Mouse (Mus musculus): Measurements from ENCODE around the gene Ralgps1.

The Ralgps1 gene

DNA sequence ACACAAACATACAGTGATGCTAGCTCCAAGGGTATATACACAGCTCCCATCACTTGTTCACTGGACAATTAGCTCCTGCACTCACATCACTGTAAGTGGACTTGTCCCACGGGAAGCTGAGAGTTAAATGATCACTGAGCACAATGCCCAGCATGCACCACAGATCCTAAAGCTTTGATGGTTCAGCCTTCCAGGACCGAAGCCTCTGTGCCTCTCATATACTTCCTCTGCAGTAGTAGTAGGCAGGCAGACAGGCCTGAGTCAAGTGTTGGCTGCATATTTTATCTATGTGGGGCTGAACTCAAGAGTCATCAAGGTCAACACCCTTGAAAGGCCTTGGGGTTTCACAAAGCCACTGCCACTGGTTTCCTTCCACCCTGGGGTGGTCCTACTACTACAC is 49.6 kb downstream of the Ralgps1 start:
- in situ Hi-C loops (cut with MboI) = no loop called here

GRCm38 (mm10) chr2:33321031-33321430 is 50.3 kb downstream of the Ralgps1 start:
- in situ Hi-C loops (cut with MboI) = no loop called here

DNA sequence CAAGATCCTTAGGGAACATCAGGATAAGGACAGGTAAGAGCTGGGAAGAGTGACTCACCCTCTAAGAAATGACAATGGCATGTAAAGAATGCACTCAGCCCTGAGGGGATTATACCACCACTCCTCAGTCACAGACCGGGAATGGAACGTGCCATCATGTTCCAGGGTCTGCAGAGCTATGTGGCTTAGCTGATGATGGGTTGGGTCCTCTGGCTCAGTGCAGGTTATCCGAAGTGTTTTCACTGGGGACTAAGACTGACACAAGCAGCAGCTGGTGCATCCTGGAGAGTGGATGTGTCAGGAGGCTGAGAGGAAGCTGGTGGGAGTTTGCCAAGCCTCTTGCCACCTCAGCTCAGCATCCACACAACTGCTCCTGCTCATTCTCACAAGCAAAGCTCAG is 50.7 kb downstream of the Ralgps1 start:
- in situ Hi-C loops (cut with MboI) = no loop called here

DNA sequence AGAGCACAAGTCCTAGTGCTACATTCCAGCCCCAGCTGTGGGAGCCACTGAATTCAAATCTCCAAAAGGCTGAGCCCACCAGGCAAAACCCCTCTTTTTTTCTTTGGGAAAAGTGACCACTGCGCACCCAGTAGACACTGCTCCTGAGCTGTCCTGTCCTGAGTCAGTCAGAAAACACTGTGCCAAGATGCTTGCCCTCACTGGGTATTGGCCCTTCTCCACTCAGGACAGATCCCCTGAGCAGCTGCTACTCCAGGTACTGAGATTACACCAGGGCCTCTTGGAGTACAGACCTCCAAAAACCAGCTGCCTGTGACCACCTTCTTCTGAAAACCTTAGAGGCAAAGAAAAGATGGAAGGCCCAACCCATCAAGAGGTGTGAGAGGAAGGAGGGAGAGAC is 51.4 kb downstream of the Ralgps1 start:
- in situ Hi-C loops (cut with MboI) = no loop called here

GRCm38 (mm10) chr2:33319455-33319854 is 51.8 kb downstream of the Ralgps1 start:
- in situ Hi-C loops (cut with MboI) = no loop called here

- in situ Hi-C loops (cut with MboI) = no loop called here
Observed at GRCm38 (mm10) chr2:33318491-33318964, 52.8 kb downstream of the Ralgps1 start.

DNA sequence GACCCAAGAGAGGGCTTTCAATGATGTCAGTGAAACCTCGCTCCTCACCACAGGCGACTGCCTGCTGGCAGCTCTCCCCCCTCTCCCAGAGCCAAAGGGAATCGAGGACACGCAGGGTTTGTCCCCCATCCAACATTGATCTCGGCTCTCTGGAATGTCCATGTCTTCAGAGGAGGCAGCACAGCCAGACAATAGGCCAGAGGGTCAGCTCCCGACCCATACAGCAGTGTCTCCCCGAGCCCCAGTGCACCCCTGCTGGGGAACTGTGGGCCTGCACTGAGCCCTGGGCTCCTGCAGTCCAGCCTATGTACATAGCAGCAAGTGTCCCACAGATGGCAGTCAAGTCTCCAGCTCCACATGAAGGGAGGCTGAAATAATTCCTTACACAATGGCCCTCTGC is 54.8 kb downstream of the Ralgps1 start:
- in situ Hi-C loops (cut with MboI) = no loop called here

DNA sequence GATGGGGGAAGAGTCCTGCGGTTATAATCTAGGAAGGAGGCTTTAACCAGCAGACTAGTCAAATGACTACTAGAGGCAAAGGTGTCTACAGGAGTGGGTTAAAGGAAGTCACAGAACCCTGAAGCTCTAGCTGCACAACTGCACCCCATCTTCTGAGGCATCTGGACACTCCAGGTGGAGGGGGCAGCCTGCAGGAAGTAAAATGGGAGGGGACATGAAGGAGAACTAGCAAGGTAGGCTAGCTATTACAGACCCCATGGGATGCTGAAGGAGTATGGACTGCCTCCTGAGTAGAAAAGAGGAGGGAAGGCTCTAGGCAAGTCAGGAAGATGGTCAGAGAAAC is 55.3 kb downstream of the Ralgps1 start:
- in situ Hi-C loops (cut with MboI) = no loop called here

DNA sequence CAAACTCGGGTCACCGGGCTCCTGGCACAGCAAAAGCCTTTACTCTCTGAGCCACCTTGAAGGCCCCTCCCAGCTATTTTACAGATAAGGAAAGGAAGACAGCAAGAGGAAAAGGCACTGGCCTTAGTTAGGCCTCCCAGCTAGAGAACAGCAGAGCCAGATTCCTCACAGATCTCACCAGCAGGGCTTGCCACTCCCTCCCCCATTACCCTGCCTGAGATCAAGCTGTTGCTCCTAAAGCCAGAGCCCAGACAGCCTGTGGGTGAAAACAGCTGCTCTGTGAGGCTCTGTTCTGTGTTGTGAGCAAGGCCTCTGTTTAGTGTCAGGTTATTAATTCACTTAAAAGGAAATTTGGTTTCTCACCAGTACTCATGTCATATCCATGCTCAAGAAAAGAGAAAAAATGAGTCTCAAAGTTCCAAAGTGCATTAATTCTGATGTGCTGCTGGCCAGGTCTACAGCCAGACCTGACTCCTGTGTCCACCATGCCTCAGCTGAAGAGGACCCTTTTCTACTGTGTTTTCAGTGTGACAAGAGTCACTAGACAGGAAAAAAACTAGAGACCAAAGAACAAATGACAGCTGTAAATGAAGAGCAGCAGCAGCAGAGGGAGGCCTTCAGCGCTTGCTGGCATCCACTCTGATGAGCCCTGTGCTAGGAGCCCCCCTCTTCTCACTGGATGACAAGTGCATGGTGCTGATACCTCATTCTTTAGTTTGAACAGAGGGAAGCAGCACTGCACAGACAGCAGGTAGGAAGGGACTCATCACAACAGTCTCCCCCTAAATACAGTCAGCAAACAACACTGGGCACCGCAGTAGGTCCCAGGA is 55.8 kb downstream of the Ralgps1 start:
- in situ Hi-C loops (cut with MboI) = no loop called here

DNA sequence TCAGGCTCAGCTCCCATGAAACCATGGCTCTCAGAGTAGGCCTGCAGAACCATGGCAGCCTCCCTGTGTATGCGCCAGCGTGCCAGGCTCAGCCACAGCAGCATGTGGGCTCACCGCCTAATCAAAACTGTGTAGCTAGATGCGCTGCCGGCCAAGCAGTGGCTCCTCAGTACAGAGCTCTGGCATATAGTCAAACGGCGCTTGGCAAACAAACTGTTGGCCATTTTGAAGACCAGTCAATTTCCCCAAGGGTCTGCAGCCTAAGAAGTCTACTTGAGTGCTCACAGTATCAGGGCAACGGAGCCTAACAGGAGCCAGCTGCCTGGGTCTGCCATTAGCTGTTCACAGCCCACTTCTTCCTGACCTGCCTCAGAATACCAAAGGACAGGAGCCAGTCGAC is 61.9 kb downstream of the Ralgps1 start:
- in situ Hi-C loops (cut with MboI) = no loop called here

DNA sequence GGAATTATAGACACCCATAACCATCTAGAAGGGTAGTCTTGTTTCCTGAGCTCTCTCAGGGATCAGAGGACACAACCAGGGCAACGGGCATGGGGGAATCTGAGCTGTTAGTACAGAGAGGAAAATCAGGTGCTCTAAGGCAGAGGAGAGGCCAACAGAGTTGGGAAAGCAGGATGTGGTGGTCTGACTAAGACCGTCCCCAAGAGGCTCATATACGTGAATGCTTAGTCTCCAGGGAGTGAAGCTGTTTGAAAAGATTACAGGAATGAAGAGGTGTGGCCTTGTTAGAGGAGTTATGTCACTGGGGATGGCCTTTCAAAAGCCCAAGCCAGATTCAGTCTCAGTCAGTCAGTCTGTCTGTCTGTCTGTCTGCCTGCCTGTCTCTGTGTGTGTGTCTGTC is 64.7 kb downstream of the Ralgps1 start:
- in situ Hi-C loops (cut with MboI) = no loop called here

DNA sequence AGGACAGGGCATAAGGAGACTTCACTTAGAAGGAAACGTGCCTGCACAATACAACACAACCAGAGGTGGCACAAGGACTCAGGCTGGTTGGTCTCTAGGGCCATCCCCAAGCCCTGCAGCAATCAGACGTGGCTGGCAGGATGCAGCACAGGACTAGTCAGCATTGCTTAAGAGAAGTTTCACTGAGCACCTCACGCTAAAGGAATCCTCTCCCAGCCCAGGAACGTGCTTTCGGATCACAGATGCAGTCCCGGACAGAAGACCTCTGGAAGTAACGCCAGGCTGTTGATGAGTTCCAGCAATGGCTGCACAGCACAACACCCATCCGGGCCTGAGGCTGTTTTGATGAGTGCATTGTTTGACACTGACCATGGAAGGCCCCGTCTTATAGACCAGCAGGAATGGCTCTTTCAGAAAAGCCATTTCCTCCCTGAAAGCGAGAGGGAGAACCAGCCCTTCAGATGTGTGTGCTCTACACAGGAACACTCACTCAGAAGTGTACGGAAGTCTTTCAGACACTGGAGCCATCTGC is 67.8 kb downstream of the Ralgps1 start:
- in situ Hi-C loops (cut with MboI) = no loop called here

DNA sequence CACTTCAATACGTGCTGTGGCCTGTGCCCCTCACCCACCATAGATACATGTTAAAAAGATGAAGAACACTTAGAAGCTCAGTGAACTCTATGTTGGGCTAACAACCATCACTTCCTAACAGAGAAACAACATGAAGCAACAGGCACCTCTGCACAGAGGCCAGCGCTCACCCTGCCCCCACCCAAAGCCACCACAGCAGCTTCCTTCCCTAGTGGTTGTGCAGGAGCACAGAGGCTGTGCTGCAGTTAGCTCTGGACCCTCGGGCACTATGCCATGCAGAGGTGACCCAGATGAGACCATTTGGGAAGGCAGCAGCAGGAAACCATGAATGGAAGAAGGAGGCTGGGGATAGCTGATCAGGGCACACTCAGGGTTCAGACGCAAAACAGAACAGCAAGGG is 68.5 kb downstream of the Ralgps1 start:
- in situ Hi-C loops (cut with MboI) = no loop called here

DNA sequence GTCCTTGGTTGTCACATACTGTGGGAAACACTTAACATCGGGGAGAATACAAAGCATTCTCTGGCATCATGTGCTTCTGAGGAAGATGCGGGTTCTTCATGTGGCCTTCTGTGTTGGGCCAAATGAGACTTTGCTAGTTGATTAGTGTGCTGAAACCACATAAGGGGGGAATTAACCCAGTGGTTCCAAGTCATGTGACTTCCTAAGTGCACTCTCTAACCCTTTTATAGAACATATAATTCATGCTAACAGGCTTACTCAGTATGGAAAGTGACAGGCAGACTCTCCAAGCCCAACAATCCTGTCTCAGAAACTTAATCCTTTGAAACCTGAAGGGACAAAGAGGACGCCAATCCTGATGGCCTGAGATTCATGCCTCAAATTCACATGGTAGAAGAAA is 68.9 kb downstream of the Ralgps1 start:
- in situ Hi-C loops (cut with MboI) = no loop called here

DNA sequence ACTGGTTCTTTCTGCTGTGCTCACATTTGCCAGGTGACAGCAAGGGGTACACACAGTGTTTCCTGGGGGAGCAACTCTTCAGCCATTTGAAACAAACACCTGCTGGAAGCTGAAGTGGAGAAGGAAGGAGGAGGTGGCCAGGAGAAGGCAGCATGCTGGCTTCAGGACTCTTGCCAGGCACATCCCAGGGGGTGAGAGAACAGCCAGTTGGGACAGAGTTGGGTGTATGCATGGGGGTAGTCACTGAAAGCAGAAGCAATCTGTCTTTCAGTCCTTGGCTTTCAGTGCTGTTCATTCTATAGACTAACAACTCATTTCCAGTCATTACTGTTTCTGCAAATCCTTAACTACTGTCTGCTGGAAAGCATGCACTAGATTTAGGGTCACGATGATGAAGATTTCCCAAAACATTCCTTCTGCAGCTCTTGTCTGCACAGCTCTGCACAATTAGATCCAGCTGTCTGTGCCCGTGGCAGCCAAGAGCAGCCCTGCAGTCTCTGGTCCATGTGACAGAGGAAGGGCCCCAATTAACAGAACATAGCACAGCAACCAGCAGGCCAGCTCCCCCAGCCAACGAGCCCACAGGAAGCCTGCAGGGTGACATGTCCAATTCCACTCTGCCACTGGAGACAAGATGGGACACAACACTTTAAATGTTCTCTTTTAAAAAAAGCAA is 70.8 kb downstream of the Ralgps1 start:
- in situ Hi-C loops (cut with MboI) = no loop called here

DNA sequence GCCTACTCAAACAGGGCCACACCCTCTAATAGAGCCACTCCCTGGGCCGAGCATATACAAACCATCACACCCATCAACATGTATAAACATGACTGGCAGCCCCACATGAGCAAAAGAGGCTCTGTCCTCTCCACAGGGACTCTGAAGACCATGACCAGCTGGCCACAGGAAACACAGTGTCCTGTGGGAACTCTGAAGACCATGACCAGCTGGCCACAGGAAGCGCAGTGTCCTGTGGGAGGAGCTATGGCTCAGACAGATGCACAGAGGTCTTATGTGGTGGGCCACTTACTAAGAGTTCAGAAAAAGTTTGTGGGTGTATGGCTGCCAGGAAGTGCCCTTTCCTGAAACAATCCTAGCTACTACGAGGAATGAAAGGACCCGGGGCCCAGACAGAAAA is 72.4 kb downstream of the Ralgps1 start:
- in situ Hi-C loops (cut with MboI) = no loop called here

DNA sequence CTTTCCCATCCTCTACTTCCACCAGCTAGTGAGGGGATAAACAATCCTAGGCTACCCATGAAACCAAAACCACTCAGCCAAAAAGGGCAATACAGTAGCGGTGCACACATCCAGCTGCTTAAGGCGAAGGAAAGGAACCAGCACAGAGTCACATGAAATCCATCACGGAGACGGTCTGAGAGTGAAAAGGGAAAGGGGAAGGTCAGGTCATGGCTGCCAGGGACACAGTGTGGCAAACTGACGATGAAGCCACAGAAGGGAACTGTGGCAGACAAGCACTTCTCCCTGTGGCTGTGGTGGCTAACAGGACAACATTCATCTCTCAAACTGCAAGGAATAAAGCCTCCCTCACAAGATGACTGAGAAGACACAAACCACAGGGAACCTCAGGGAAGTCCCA is 76.2 kb downstream of the Ralgps1 start:
- in situ Hi-C loops (cut with MboI) = no loop called here

DNA sequence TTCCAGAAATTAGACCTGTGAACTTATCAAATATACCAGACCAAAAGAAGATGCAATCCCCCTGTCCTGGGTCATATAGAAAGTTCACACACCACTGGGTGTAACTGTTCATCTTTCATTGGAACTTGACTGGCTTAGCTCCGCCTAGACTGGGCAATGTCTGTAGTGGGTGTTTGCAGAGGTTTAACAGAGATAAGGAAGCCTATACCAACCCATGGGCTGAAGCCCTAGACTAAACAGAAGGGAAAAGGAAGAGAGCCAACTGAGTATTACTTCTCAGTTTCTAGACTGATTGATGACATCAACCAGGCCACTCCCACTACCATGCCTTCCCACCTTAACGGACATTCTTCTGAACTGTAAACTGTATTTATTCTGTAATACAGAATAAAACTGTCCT is 79.2 kb downstream of the Ralgps1 start:
- in situ Hi-C loops (cut with MboI) = no loop called here

GRCm38 (mm10) chr2:33290491-33290890 is 80.8 kb downstream of the Ralgps1 start:
- in situ Hi-C loops (cut with MboI) = no loop called here

DNA sequence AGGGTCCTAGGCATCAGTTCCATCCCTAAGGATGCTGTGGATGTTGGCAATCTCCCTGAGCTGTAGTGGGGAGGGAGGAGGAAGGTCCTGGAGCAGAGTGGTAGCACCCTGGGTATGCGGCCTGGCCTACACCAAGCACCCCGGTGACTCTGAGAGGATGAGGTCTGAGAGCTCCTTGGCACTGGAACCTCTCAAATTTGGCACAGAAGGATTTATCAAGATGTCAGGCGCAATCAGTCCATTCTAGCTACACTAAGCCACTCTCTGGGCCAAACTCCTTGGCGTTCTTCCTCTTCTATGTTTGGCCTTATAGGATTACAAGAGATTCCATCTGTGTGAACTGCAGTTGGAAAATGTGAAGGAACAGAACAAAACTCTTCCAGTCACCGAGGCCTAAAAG is 82.4 kb downstream of the Ralgps1 start:
- in situ Hi-C loops (cut with MboI) = no loop called here

GRCm38 (mm10) chr2:33283674-33284073 is 87.6 kb downstream of the Ralgps1 start:
- in situ Hi-C loops (cut with MboI) = no loop called here

DNA sequence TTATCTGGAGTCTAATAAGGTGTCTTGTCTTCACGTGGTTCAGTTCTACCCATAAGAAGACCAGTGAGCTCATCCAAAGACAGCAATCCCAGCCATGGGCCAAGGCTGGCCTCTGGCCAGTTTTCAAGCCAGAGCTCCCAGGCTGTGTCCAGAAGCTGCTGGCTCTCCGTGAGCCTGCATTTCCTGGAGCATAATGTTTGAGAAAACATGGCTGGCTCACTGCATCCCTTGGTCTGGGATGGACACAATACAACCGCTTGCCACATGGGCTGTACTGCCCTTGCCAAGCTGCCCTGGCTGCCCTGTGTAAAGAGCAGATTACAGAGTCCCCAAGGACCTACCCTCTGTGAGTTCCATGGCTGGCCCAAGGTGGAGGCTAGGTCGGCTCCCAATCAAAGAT is 88.4 kb downstream of the Ralgps1 start:
- in situ Hi-C loops (cut with MboI) = no loop called here

DNA sequence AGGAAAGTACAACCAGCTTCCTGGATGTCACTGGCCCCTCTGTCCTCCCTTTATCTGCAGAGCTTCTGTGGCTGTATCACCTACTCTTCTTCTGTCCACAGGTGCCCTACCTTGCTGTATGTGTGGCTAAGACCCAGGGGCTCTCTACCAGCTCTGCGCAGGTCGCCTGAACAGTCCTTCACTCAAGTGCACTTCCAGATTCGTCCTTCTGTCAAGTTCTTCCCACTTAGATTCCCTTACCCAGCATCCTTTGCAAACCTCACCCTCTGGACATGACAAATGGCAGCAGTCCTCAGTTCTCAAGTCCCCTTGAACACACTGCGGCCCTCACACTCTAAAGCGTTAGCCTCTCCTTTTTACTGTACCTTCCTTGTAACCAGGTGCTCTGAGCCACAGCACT is 89.5 kb downstream of the Ralgps1 start:
- in situ Hi-C loops (cut with MboI) = no loop called here
